In genomic region chr5:64738096-64738780, GRCm38 (mm10) we compare ENCODE assay signal across 9 mouse cellular contexts.
DNase-seq lines count a peak whose midpoint lies in the region; ATAC-seq and TF ChIP-seq lines count a peak whose summit lies in the region.
"Had no signal": no experiment of that assay in that cellular context is flagged by ENCODE, and none has a peak within 500 bp of the region (broad histone marks: within the 10 kb centered on the region; RNA-seq: fewer than 3 reads in every experiment).

No protein-coding gene starts in this region.

- H3K4me1 ChIP-seq in E14TG2a.4 (replicated peaks; ENCODE audit: low read depth, low read length): peaks cover 48% of the 10 kb centered on the region
- peaks cover 25% of the 10 kb centered on the region for H3K4me1 ChIP-seq in heart, embryonic 15.5 days (replicated peaks)
- peaks cover 23% of the 10 kb centered on the region for H3K4me1 ChIP-seq in midbrain, embryonic 11.5 days (ENCODE audit: control insufficient read depth, insufficient read depth, low read length)

- DNase-seq in ES-CJ7 (ENCODE audit: low read depth, low spot score): peak; percentile 36
- DNase-seq in midbrain, embryonic 11.5 days (ENCODE audit: low spot score, missing footprints): peak; percentile 90
- no peak for DNase-seq in right cerebral cortex, postnatal 4 days
- no peak for DNase-seq in layer of hippocampus, adult 11-12 months (ENCODE audit: low spot score)
- no peak for DNase-seq in thymus, postnatal 25 days
- DNase-seq: lung, postnatal 4 days; thymus, adult 2 months had no signal

- H3K9me3 ChIP-seq in E14TG2a.4 (ENCODE audit: low read length): peaks cover 20% of the 10 kb centered on the region
- H3K9me3 ChIP-seq in heart, embryonic 15.5 days (replicated peaks): no peaks in the 10 kb centered on the region
- H3K9me3 ChIP-seq in midbrain, embryonic 11.5 days (ENCODE audit: control insufficient read depth, low read length): no peaks in the 10 kb centered on the region

- peak overlapping the region; percentile 61 for H3K4me3 ChIP-seq in E14TG2a.4 (replicated peaks; ENCODE audit: low read length)
- no peak overlapping the region for H3K4me3 ChIP-seq in heart, embryonic 15.5 days
- no peak overlapping the region for H3K4me3 ChIP-seq in midbrain, embryonic 11.5 days (ENCODE audit: low read depth, low read length)

- H3K36me3 ChIP-seq in E14TG2a.4 (ENCODE audit: insufficient read depth, low read length): no peaks in the 10 kb centered on the region
- no peaks in the 10 kb centered on the region for H3K36me3 ChIP-seq in heart, embryonic 15.5 days
- no peaks in the 10 kb centered on the region for H3K36me3 ChIP-seq in midbrain, embryonic 11.5 days (ENCODE audit: control insufficient read depth, insufficient read depth, low read length)

- H3K9ac ChIP-seq in heart, embryonic 15.5 days: no peak overlapping the region
- H3K9ac ChIP-seq in midbrain, embryonic 11.5 days (ENCODE audit: low read length): peak overlapping the region; percentile 31; the same call in 1 of the 2 replicates

- H3K27ac ChIP-seq in heart, embryonic 15.5 days: peak overlapping the region; percentile 27; the same call in 1 of the 2 replicates
- H3K27ac ChIP-seq in midbrain, embryonic 11.5 days (ENCODE audit: low read depth, low read length): peak overlapping the region; percentile 17; the same call in 1 of the 2 replicates

- H3K27me3 ChIP-seq in E14TG2a.4 (ENCODE audit: insufficient read depth, low read length): no peaks in the 10 kb centered on the region
- H3K27me3 ChIP-seq in heart, embryonic 15.5 days: no peaks in the 10 kb centered on the region
- no peaks in the 10 kb centered on the region for H3K27me3 ChIP-seq in midbrain, embryonic 11.5 days (ENCODE audit: control insufficient read depth, insufficient read depth, low read length)

- ATAC-seq in heart, embryonic 15.5 days (replicated peaks; ENCODE audit: insufficient number of reproducible peaks, insufficient read depth, low FRiP score, low read depth): no peak
- ATAC-seq in midbrain, embryonic 11.5 days (ENCODE audit: low FRiP score): peak; percentile 14; the same call in 1 of the 2 replicates

- 38% methylated on average over 11 of the region's 11 CpGs for WGBS in heart, embryonic 15.5 days
- 12% methylated on average over 11 of the region's 11 CpGs for WGBS in midbrain, embryonic 11.5 days

- H3K4me2 ChIP-seq in heart, embryonic 15.5 days: peak overlapping the region; percentile 38
- H3K4me2 ChIP-seq in midbrain, embryonic 11.5 days: peak overlapping the region; percentile 26

- no peak for TF ChIP-seq CTCF in E14TG2a.4 (conservative IDR thresholded peaks at IDR 0.05; ENCODE audit: low read length)

Comparison
In these comparisons a context has a peak if more than half of its experiments do, and no peak if none do; other contexts are left out.
1. DNase-seq: peak in ES-CJ7 (single experiment) and midbrain, embryonic 11.5 days (single experiment); none in right cerebral cortex, postnatal 4 days (single experiment), layer of hippocampus, adult 11-12 months (single experiment) and thymus, postnatal 25 days (single experiment).